Mouse (Mus musculus) CD4-positive naive resting alpha-beta T cell, adult 57 days (primary cell): Measurements from ENCODE around the gene Pigx. TPM values are rescaled to one million over a fixed set of nuclear protein-coding genes. Genes with fewer than 3 reads are reported as not detected.

ENCODE experiments used
- total RNA-seq: library from RNA; stranded (reverse); gene quantifications from one replicate; pipeline ENCODE4 v1.2.4, GENCODE M21; 2023

Pigx gene
- total RNA-seq: 65.1 TPM

GRCm38 (mm10) chr16:32099638-32100150 lies at the start of gene Pigx, which contains the start of gene Cep19:
Gene Pigx, minus strand, starts transcription at chr16:32099740.
Gene Cep19, plus strand, starts transcription at chr16:32099800.

GRCm38 (mm10) chr16:32078991-32079511 lies 20.5 kb downstream of the Pigx start, which contains the start of gene Pak2:
Gene Pak2, minus strand, starts transcription at chr16:32079342.

Other genes starting within 250 kb of the Pigx start
- not detected for gene Meltf, start 220.9 kb downstream of the Pigx start, total RNA-seq
- gene Pigz, start 165.9 kb downstream of the Pigx start, total RNA-seq: not detected
- gene 0610012G03Rik, start 151.2 kb downstream of the Pigx start, total RNA-seq: 14.2 TPM
- 21.2 TPM for gene Ncbp2, start 151.2 kb downstream of the Pigx start, total RNA-seq
- 23.4 TPM for gene Senp5, start 96.5 kb downstream of the Pigx start, total RNA-seq
- 111 TPM for gene Pak2, start 20.4 kb downstream of the Pigx start, total RNA-seq
- 9.0 TPM for gene Cep19, start 60 bp upstream of the Pigx start, total RNA-seq
- 74.2 TPM for gene Nrros, start 65.9 kb upstream of the Pigx start, total RNA-seq
- not detected for gene Bex6, start 80.1 kb upstream of the Pigx start, total RNA-seq
- gene Fbxo45, start 147.4 kb upstream of the Pigx start, total RNA-seq: 7.8 TPM
- 11.4 TPM for gene Wdr53, start 147.5 kb upstream of the Pigx start, total RNA-seq
- gene Smco1, start 171.7 kb upstream of the Pigx start, total RNA-seq: 0.68 TPM
- gene Rnf168, start 177.7 kb upstream of the Pigx start, total RNA-seq: 19.6 TPM
- 75.1 TPM for gene Ubxn7, start 232.5 kb upstream of the Pigx start, total RNA-seq